Mouse (Mus musculus) megakaryocyte, embryonic 14.5 days (primary cell): ENCODE measurements at regions not wholly inside any gene's neighbourhood (a gene's known extent, or its start where the extent isn't known, plus 50 kb on each side); places are given as distances from the start of the nearest gene placed in this dataset.

ENCODE experiments used
- H3K27me3 ChIP-seq: replicated peaks from 2 replicates; pipeline ENCODE3; 2012; ENCODE audit warnings: inconsistent platforms
- H3K36me3 ChIP-seq: replicated peaks from 2 replicates; pipeline ENCODE3; 2012; ENCODE audit warnings: low read length, inconsistent platforms, mixed read lengths
- H3K4me1 ChIP-seq: 2 replicates; pipeline ENCODE4 v1.6.1; 2012; ENCODE audit warnings: inconsistent platforms
- H3K4me3 ChIP-seq: replicated peaks from 2 replicates; pipeline ENCODE3; 2012; ENCODE audit warnings: moderate library complexity, mild to moderate bottlenecking, inconsistent platforms
- H3K9me3 ChIP-seq: 2 replicates; pipeline ENCODE4 v1.6.1; 2012; ENCODE audit warnings: inconsistent platforms
- FLI1 ChIP-seq: IDR thresholded peaks from 2 replicates; pipeline ENCODE4 v1.6.1; 2012; ENCODE audit warnings: low read length, inconsistent platforms, mixed read lengths
- GATA1 ChIP-seq: IDR thresholded peaks from 3 replicates; pipeline ENCODE4 v1.6.1; 2012; ENCODE audit warnings: mixed read lengths, low read length, inconsistent platforms, borderline replicate concordance

- Histone ChIP-seq H3K36me3 (no peaks in the 10 kb centered on the region), H3K4me3 (no peak overlapping the region), H3K9me3 (peaks cover 10% of the 10 kb centered on the region; the same call in 1 of the 2 replicates), H3K27me3 (no peaks in the 10 kb centered on the region), H3K4me1 (no peaks in the 10 kb centered on the region)
- TF ChIP-seq FLI1 (no peak), GATA1 (no peak)
These were observed 311.8 kb downstream of the 3100002H09Rik start for GRCm38 (mm10) chr4:124298667-124299437.

- TF ChIP-seq FLI1, result no peak
- TF ChIP-seq GATA1, result no peak
- no peaks in the 10 kb centered on the region for H3K36me3 ChIP-seq
- H3K9me3 ChIP-seq, result no peaks in the 10 kb centered on the region
- peaks cover 1% of the 10 kb centered on the region for H3K27me3 ChIP-seq
- no peak overlapping the region for H3K4me3 ChIP-seq
- no peaks in the 10 kb centered on the region for H3K4me1 ChIP-seq
These were observed 318.3 kb downstream of the 3100002H09Rik start for GRCm38 (mm10) chr4:124292254-124292653.

GRCm38 (mm10) chr4:124291767-124292166 lies 318.8 kb downstream of the 3100002H09Rik start:
- H3K27me3 ChIP-seq, result peaks cover 1% of the 10 kb centered on the region
- H3K9me3 ChIP-seq, result no peaks in the 10 kb centered on the region
- no peaks in the 10 kb centered on the region for H3K4me1 ChIP-seq
- no peak overlapping the region for H3K4me3 ChIP-seq
- H3K36me3 ChIP-seq, result no peaks in the 10 kb centered on the region
- TF ChIP-seq FLI1 (no peak), GATA1 (no peak)

- Histone ChIP-seq H3K36me3 (no peaks in the 10 kb centered on the region), H3K4me1 (no peaks in the 10 kb centered on the region), H3K4me3 (no peak overlapping the region), H3K27me3 (no peaks in the 10 kb centered on the region), H3K9me3 (peaks cover 10% of the 10 kb centered on the region)
- TF ChIP-seq GATA1, result no peak
These were observed 323.1 kb downstream of the 3100002H09Rik start for GRCm38 (mm10) chr4:124287471-124287870.

DNA sequence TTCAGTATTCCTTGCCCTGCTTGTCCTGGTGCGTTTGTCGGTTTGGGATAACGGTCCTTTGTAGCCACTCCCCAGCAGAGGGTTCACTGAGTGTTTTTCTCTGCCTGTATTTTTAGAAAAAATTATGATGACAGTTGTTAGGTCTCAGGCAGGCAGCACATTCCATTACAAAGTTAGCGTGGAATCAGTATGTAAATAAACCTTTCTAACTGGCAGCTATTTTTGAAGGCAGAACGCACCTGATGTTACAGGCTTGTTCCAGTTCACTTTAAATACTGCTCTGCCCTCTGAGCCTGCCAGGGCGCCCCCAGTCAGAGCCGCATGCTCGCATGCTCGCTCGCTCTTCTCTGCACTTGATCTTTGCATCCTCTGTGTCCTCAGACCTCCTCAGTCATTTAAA lies 331.9 kb downstream of the 3100002H09Rik start:
- Histone ChIP-seq H3K4me1 (no peaks in the 10 kb centered on the region), H3K36me3 (no peaks in the 10 kb centered on the region), H3K27me3 (peaks cover 33% of the 10 kb centered on the region), H3K4me3 (no peak overlapping the region), H3K9me3 (no peaks in the 10 kb centered on the region)
- TF ChIP-seq GATA1 (no peak), FLI1 (no peak)

DNA sequence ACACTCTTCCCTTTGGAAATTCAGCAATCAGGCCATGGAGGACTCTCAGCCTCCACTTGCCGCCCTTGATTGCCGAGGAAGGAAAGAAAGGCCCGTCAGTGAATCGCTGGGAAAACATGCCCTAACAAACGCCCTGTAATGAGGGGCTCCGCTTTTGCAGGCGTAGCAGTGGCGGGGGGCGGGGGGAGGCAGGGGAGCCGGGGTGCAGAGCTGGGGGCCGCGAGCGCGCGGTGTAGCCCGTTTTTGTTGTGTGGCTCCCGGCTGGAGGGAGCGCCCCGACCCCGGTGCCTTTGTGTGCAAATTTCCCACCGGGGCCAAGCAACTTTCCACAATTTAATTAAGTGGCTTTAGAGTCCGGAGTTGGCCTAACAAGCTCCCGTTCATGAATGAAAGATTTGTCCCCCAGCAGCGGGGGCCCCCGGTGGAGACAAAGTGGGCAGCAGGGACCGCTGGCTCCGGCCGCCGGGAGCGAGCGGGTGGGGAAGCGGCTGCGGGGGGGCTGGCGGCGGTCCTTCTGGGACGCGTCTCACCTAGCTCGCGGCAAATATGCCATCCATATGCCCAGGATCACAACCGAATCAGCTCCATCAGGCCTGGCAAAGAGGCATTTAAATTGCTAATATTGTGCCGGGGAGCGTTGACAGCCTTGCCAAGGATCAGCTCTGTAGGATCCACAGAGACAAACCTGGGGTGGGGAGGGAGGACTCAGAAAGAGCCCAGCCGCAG lies 333.0 kb downstream of the 3100002H09Rik start:
- H3K9me3 ChIP-seq, result no peaks in the 10 kb centered on the region
- peaks cover 33% of the 10 kb centered on the region for H3K27me3 ChIP-seq
- H3K4me1 ChIP-seq, result no peaks in the 10 kb centered on the region
- no peak overlapping the region for H3K4me3 ChIP-seq
- no peaks in the 10 kb centered on the region for H3K36me3 ChIP-seq
- TF ChIP-seq FLI1 (no peak), GATA1 (no peak)

DNA sequence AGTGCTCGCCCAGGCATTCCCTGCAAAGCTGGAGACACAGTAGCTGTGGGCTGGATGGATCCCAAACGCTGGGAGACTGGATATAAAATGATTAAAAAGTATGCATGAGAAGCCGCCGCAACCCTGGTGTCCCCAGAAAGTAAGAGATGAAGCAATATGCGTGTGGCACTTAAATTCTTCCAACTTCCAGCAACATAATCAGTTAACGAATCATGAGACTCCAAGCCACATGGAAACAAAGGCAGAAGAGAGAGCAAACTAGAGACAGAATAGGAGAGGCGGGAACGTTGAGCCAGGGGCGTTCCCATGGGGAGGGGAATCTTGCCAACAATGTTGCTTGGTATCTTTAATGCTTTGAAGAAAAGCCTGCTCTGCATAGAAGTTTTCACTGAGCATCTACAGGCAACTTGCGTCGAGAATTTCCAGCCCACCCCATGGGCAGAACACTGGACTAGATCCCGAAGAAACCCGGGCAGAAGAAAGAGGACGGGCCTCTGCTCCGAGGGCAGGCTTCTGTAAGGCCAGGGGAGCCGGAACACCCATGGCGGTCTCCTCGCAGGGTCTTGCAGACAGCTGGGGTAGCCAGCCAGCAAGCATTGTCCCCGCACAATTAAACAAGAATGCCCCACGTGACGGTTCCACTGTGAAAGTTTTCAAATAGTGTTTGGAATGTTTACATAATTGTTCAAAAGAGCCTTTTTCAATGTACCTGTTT lies 333.7 kb downstream of the 3100002H09Rik start:
- Histone ChIP-seq H3K4me3 (no peak overlapping the region), H3K4me1 (no peaks in the 10 kb centered on the region), H3K36me3 (no peaks in the 10 kb centered on the region), H3K9me3 (no peaks in the 10 kb centered on the region), H3K27me3 (peaks cover 33% of the 10 kb centered on the region)
- TF ChIP-seq FLI1 (no peak), GATA1 (no peak)

- Histone ChIP-seq H3K36me3 (no peaks in the 10 kb centered on the region), H3K4me1 (no peaks in the 10 kb centered on the region), H3K4me3 (no peak overlapping the region), H3K9me3 (no peaks in the 10 kb centered on the region), H3K27me3 (peaks cover 13% of the 10 kb centered on the region)
- TF ChIP-seq GATA1 (no peak), FLI1 (no peak)
These were observed 338.6 kb downstream of the 3100002H09Rik start for GRCm38 (mm10) chr4:124272002-124272401.

DNA sequence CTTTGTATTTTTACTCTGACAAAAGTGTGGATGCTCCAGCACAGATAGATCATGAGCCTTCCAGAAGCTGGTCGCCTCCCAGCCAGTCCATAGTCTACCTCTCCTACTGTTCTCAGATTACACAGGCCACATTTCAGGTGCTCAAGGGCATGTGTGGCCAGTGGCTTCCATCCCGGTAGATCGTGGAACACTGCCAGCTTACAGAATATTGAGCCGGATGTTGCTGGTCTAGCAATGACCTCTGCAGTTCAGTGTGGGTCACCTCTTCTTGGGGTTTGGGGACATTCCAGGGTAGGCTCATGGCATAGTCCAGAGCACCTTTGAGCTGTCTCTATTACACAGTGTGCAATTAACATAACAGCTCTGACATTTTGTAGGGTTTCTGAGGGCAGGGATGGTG lies 342.2 kb downstream of the 3100002H09Rik start:
- TF ChIP-seq FLI1 (no peak), GATA1 (no peak)
- Histone ChIP-seq H3K4me3 (no peak overlapping the region), H3K36me3 (no peaks in the 10 kb centered on the region), H3K9me3 (no peaks in the 10 kb centered on the region), H3K4me1 (no peaks in the 10 kb centered on the region), H3K27me3 (peaks cover 4% of the 10 kb centered on the region)

DNA sequence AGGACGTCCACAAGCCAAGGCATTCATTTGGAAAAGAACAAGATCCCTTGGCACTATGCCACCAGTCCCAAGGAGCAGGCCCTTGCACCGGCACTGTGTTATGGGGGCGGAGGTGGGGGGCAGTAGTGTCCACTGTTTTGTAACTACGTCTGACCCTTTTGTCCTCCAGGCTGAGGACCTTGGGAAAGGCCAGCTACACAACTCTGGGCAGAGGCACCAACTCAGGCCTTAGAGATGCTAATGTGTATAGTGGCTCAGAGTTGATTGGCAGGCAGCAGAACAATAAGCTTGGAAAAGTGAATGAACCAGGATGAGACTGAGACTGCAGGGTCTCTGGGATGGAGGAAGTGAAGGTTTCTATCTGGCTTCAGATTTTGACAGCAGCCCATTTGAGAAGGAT lies 344.0 kb downstream of the 3100002H09Rik start:
- TF ChIP-seq FLI1 (no peak), GATA1 (no peak)
- no peaks in the 10 kb centered on the region for H3K4me1 ChIP-seq
- no peaks in the 10 kb centered on the region for H3K9me3 ChIP-seq
- no peak overlapping the region for H3K4me3 ChIP-seq
- H3K36me3 ChIP-seq, result no peaks in the 10 kb centered on the region
- H3K27me3 ChIP-seq, result peaks cover 4% of the 10 kb centered on the region
